Mouse (Mus musculus): ENCODE measurements around the gene Gm9844. TPM values are rescaled to one million over a fixed set of nuclear protein-coding genes. Genes with fewer than 3 reads are reported as not detected.

The Gm9844 gene
- polyA plus RNA-seq (2012; rRNA removed): 47.0 and 56.8 TPM in 2 replicates

DNA sequence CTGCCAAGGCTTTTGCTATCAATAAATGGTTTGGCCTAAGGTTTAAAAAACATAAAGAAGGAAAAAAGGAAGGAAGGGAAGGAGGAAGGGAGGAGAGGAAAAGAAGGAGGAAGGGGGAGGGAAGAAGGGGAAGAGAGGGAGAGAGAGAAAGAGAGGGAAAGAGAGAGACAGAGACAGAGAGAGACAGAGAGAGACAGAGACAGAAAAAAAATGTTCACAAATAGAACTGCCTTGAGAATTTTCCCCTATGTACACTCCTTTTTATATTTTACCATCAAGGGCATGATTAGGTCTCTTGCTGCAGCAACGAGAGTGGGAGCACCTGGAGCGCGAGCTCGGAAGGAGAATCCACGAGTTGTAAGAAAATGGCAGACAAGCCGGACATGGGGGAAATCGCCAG, at the start of gene Gm9844:
Gm9844 (plus strand) TSS at position 301 of the 400 bp plus-strand sequence.

GRCm38 (mm10) chr7:24869532-24870165, 7.6 kb downstream of the Gm9844 start, which contains the start of the genes Lypd4 and Dmrtc2:
Gene Lypd4 (minus strand): TSS chr7:24869941.
Gene Dmrtc2 (plus strand): TSS chr7:24870057.

DNA sequence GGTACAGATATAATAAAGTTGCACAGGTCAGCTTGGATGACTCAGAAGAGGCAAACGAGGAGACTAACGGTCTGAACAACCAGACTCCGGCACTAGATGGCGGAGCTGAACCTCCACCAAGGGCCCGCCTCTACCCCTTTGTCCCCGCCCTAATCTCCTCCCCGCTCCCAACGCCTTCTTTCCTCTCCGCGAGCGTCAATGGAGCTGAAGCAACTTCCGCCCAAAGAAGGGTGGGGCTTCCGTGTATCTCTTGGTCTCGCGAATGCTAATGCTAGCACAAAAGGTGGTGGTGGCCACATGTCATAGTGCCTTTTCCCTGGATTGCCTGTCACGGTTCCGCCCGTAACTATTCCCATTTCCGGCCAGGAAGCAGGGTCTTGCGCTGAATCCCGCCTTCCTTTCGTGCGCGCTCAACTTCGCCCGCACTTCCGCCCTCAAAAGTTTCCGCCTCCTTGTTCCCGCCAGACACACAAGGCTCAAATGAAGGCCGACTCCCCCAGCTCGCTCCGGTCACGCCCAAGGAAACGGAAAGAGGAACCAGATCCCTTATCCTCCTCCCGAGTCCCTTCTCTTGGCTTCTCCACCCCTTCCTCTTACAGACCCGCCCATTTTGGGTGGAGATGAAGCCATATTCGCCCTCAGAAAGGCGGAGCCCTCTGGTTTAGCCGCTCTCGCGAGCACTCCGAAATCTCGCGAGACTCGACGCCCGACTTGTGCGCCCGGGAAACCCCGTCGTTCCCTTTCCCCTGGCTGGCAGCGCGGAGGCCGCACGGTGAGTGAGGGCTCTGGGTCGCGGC, 22.1 kb downstream of the Gm9844 start, which contains the start of gene Rps19:
Rps19 (plus strand) TSS at position 476 of the 797 bp plus-strand sequence.

DNA sequence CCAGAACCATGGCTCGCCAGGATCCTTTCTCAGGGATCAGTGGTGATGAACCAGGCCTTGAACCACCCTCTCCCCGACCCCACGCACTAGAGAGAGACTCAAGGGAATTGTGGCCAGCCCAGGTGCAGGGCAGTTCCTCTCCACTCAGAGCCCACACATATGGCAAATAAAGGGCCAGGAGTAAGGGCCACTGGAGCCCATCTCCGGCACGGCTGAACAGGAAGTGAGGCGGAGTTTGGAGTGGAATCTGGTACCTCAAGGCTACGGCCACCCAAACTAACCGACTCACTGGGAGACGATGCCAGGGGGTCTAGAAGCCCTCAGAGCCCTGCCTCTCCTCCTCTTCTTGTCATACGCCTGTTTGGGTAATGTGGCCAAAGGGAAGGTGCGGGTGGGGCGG, 35.2 kb downstream of the Gm9844 start, which contains the start of gene Cd79a:
Cd79a (plus strand) TSS at position 158 of the 400 bp plus-strand sequence.

GRCm38 (mm10) chr7:24902630-24903443, 40.8 kb downstream of the Gm9844 start, which contains the start of gene Arhgef1:
Gene Arhgef1 (plus strand): TSS chr7:24902912.

Other genes starting within 250 kb of the Gm9844 start
- 0.72 and 3.7 TPM in 2 replicates for gene Lypd3, start 225.7 kb upstream of the Gm9844 start, polyA plus RNA-seq (2012; rRNA removed)
- not detected in 2 replicates for gene Tex101, start 185.5 kb upstream of the Gm9844 start, polyA plus RNA-seq (2012; rRNA removed)
- not detected in 2 replicates for gene BC049730, start 153.0 kb upstream of the Gm9844 start, polyA plus RNA-seq (2012; rRNA removed)
- not detected in 2 replicates for gene Gm4763, start 135.3 kb upstream of the Gm9844 start, polyA plus RNA-seq (2012; rRNA removed)
- 0.18 and 0.32 TPM in 2 replicates for gene Cd177, start 101.9 kb upstream of the Gm9844 start, polyA plus RNA-seq (2012; rRNA removed)
- 0.20 and 0.23 TPM in 2 replicates for gene Ceacam10, start 85.0 kb upstream of the Gm9844 start, polyA plus RNA-seq (2012; rRNA removed)
- 0.13 and 0.15 TPM in 2 replicates for gene Lypd4, start 7.7 kb downstream of the Gm9844 start, polyA plus RNA-seq (2012; rRNA removed)
- 0.19 and 0.25 TPM in 2 replicates for gene Dmrtc2, start 7.8 kb downstream of the Gm9844 start, polyA plus RNA-seq (2012; rRNA removed)
- 728 and 729 TPM in 2 replicates for gene Rps19, start 22.2 kb downstream of the Gm9844 start, polyA plus RNA-seq (2012; rRNA removed)
- 0.49 and 0.56 TPM in 2 replicates for gene Cd79a, start 35.2 kb downstream of the Gm9844 start, polyA plus RNA-seq (2012; rRNA removed)
- 197 and 214 TPM in 2 replicates for gene Arhgef1, start 40.7 kb downstream of the Gm9844 start, polyA plus RNA-seq (2012; rRNA removed)
- gene Gm4881, start 82.3 kb downstream of the Gm9844 start, polyA plus RNA-seq (2012; rRNA removed): 2.5 and 2.7 TPM in 2 replicates
- gene Rabac1, start 110.5 kb downstream of the Gm9844 start, polyA plus RNA-seq (2012; rRNA removed): 307 and 326 TPM in 2 replicates
- gene Atp1a3, start 143.7 kb downstream of the Gm9844 start, polyA plus RNA-seq (2012; rRNA removed): 279 and 320 TPM in 2 replicates
- 126 and 160 TPM in 2 replicates for gene Grik5, start 210.1 kb downstream of the Gm9844 start, polyA plus RNA-seq (2012; rRNA removed)
- 24.6 and 28.2 TPM in 2 replicates for gene Zfp574, start 210.4 kb downstream of the Gm9844 start, polyA plus RNA-seq (2012; rRNA removed)